Mouse (Mus musculus): ENCODE data around the gene Crybg2.

Crybg2 gene

DNA sequence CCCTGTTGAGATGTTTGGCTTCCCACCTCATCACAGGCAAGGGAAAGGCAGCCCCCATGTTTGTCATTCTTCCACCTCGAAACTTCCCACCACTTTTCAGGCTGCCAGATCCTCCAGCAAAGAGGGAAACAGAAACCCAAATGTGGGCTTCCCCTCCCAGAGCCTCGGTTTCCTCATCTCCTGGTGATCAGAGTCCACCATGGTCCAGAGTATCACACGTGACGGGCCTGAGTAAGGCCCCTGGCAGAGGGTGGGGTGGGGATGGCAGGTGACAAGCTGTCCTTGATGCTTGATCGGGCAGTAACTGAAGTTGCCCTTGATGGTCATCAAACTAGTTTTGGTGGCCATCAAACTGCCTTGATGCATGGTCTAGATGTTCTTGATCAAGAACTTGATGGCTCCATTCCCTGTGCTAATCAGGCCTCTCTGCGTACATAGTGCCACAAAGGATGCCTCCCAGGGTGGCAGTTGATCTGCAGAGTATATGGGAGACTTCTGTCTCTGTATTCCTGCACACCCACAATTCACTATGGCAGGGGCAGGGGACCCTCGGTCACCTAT is 33.5 kb downstream of the Crybg2 start:
- no peak for DNase-seq (ENCODE audit: low spot score)

GRCm38 (mm10) chr4:134094923-134095547 is 34.4 kb downstream of the Crybg2 start, which contains the start of gene Cd52:
Gene Cd52, minus strand, starts transcription at chr4:134095082.
- no peak for DNase-seq (ENCODE audit: low spot score)

- no peak for DNase-seq (ENCODE audit: low spot score)
These were observed 35.5 kb downstream of the Crybg2 start for GRCm38 (mm10) chr4:134096120-134096519.

GRCm38 (mm10) chr4:134097015-134097608 is 36.5 kb downstream of the Crybg2 start:
- DNase-seq (ENCODE audit: low spot score), result no peak

DNA sequence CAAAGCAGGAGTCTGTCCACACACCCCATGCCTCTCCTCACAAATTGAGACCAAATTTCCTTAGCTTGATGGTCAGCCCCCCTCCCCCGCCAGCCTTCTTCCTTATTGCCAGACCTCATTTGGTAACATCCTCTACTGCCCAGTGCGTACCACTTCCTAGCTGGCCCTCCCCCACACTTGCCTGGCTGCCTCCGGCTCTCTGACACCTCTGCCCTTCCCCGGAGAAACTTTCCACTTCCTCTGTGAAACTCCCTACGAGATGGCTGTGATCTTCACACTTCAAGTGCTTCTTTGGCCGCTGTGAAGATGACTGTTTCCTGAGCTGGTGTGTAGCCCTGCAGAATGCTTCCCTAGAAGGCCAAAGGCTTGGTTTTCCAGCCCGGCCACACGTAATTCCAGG is 38.0 kb downstream of the Crybg2 start:
- peak; percentile 75 for DNase-seq (ENCODE audit: low spot score)

- DNase-seq (ENCODE audit: low spot score), result no peak
These were observed 39.6 kb downstream of the Crybg2 start for GRCm38 (mm10) chr4:134100245-134100644.

DNA sequence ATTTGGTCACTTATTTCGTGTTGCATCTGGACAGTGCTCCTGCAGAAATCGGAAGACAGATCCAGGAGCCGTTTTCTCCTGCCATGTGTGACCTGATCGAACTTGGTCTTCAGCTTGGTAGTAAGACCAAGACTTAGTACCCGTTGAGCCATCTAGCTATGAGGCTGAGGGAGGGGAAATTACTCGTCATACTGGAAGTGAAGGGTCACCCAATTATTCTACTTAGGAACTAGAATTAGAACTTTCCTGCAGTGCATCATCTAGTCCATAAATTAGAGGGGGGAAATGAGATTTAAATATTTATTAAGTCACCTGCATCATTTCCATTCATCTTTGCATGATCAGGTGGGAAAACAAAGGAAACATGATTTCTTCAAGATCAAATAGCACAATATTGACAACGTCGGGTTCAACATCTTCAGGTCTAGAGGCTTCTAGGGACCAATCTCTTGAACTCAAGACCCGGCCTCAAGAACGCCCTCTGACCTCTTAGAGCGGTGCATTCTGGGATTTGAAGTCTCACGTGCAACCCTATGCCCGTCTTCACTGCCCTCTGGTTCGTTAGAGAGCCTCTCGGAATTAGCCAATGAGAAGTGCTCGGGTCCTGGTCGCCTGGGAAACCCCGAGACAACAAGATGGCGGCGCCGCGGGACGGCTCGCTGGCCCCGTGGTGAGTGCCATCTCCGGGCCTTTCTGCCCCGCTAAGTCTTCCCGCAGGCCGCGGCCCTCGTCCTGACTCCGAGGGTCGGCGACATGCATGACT is 41.5 kb downstream of the Crybg2 start, which contains the start of gene Ubxn11:
Ubxn11 (plus strand) TSS at position 592 of the 763 bp plus-strand sequence.
- peak; percentile 93 for DNase-seq (ENCODE audit: low spot score)

- DNase-seq (ENCODE audit: low spot score), result no peak
These were observed 42.1 kb downstream of the Crybg2 start for GRCm38 (mm10) chr4:134102742-134103119.

- no peak for DNase-seq (ENCODE audit: low spot score)
These were observed 45.5 kb downstream of the Crybg2 start for GRCm38 (mm10) chr4:134106105-134106504.

GRCm38 (mm10) chr4:134107730-134108129 is 47.1 kb downstream of the Crybg2 start:
- peak; percentile 60 for DNase-seq (ENCODE audit: low spot score)

DNA sequence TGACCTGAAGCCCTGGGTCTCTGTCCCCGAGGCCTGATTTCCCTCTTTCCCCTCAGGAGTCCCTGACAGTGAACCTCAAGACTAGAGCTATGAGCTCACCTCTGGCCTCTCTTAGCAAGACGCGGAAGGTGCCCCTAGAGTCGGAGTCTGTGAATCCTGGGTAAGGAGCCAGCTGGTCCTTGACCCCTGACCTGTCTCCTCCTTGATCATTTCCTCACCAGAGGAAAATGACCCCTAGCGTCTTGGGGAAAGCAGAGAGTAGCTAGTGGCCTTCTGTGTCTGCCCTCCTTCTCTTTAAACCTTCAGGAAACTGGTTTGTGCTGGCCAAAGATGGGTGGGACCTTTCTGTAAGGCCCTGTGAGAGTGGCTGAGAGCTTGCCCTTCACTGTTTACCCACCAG is 47.6 kb downstream of the Crybg2 start:
- no peak for DNase-seq (ENCODE audit: low spot score)

DNA sequence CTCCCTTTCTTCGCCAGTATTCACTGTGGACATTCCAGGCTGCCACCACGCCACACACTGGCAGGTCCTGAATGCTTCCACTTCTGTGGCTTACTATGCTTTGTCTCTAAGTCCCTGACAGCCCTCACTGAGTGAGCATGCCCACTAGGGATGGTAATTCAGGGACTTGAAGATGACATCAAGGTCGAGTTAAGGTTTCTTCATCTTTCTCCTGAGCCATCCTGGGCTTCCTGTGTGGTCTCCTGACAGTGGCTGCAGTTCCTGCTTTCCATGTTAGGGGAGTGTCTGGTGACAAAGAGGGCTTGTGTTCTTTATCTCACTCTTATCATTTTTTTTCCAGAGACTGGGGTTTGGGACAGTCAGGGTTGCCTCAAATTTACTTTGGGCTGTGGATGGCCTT is 50.0 kb downstream of the Crybg2 start:
- no peak for DNase-seq (ENCODE audit: low spot score)

DNA sequence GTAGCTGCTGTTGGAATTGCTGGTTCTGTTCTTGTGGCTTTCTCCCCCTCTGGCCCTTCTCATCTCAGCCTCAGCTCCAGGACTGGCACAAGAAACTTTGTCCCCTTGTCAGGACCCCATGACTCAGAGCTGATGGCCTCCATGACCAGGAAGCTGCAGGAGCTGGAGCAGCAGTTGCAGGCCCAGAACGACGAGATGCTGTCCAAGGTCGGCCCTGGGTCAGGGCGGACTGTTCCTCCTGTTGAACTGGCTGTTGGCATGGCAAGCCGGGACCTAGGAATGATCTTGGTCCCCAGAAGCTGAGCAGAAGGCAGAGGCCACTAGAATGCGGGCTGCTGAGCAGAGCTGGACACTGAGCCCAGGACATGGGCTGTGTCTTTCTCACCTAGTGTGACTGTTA is 51.8 kb downstream of the Crybg2 start:
- no peak for DNase-seq (ENCODE audit: low spot score)

DNA sequence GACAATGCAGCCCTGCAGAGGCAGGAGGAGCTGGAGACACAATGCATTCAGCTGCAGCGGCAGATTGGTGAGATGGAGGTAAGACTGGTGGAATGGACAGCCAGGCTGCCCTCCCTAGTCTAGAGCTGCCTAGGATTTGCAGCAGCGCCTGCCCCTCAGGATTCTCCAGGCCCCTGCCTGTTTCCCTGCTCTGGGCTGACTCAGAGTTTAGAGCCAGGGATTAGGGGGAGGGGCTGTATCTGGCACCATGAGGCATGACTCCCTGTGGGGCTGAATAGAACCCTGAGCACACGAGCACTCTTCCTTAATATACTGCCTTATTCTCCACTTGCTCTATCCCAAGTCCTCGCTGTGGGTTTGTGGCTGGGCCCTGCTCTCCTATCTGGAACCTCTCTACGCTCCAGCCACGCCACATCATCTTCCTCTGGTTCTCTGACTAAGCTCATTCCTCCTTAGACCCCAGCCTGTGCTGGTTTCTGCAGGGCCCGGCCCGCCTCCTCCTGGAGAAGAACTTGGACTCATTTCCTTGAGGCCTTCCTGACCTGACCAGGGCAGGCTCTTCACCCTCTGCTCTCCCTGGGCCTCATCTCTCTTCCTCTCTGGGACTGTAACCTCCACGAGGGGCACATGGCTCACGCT is 52.9 kb downstream of the Crybg2 start:
- no peak for DNase-seq (ENCODE audit: low spot score)

- DNase-seq (ENCODE audit: low spot score), result no peak
These were observed 53.4 kb downstream of the Crybg2 start for GRCm38 (mm10) chr4:134114038-134114437.

GRCm38 (mm10) chr4:134115215-134116144 is 54.9 kb downstream of the Crybg2 start:
- DNase-seq (ENCODE audit: low spot score), result no peak

- DNase-seq (ENCODE audit: low spot score), result no peak
These were observed 55.9 kb downstream of the Crybg2 start for GRCm38 (mm10) chr4:134116501-134116900.

DNA sequence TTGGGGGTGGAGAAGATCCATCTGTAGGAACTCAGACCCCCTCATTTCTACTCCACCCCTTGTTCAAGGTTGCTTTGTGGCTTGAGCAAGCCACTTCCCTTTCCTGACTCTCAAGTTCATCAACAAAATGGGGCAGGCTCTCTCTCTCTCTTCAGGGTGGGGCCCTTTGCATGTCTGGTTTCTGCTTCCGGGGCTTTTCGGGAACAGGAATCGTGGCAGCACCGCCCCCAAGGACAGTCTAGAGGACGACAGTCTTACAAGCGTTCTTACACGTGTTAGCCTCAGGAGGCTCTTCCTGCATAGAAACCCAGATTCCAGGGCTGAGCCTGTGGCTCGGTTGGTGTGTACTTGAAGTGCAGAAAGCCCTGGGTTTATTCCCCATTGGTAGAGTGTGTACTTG is 56.4 kb downstream of the Crybg2 start:
- no peak for DNase-seq (ENCODE audit: low spot score)

DNA sequence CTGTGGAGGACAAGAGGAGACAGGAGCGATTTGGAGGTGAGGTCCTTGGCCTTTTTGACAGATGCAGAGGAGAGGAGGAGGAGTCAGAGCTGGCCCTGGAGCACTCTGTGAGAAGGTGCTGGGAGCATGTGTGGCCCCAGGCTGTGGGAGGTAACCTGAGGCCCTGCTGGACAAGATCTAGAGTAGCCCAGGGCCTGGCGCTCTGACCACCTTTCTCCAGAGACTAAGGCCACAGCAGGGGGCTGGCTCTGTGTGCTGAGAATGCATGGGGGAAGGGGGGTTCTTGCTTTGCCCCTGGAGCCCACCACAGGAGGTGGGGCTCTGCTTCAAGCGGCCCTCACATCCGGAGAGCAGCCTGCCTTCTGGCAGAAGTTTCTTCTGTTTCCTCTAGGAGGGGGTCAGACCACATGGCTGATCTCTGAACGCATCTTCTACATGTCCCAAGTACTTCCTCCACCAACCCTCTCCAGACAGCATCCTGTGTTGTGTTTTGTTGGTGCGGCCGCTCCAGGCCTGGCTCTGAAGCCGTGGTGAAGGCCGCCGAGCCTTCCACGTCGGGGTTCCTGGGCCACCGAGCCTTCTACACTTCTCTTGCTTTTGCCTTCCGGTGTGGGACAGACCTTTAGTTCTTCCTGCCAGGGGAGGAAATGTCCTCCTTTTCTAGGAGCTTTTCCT is 57.6 kb downstream of the Crybg2 start:
- no peak for DNase-seq (ENCODE audit: low spot score)

- no peak for DNase-seq (ENCODE audit: low spot score)
These were observed 58.4 kb downstream of the Crybg2 start for GRCm38 (mm10) chr4:134119042-134119441.

DNA sequence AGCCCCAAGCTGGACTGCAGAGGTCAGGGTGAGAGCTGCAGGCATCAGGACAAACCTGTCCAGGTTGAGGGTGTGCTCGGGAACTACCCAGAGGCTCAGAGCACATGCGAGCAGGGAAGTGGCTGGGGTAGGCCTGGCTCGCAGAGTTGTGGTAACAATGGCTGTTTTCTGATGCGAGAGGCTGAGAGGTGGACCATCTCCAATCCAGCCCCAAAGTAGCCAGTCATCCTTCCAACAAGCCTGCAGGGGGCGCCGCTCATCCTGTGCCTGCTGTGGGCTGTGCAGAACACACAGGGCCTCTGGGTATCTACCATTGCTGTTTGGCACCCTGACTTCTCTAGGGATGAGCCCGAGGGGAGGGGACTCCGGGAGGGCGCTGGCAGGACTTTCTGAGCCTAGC is 59.0 kb downstream of the Crybg2 start:
- no peak for DNase-seq (ENCODE audit: low spot score)

All from layer of hippocampus, adult 11-12 months (tissue).